Mouse (Mus musculus) activated CD4-positive, CD25-positive, alpha-beta regulatory T cell, adult 4 months (primary cell): ENCODE results near the gene S1pr4. TPM values are rescaled to one million over a fixed set of nuclear protein-coding genes. Genes with fewer than 3 reads are reported as not detected.

Source experiments
- polyA plus RNA-seq, 2 experiments: library from polyadenylated mRNA; unstranded; fragments of 100-300 nt; shearing (Covaris generic); gene quantifications; one replicate each; pipeline ENCODE4 v1.2.1; 2017

The S1pr4 gene
- polyA plus RNA-seq, 2 experiments from 2014 or later, result 70.0 to 70.7 TPM

Other genes starting within 250 kb of the S1pr4 start
- 10 to 100 TPM; 54.3 to 64.7 TPM for gene Matk, start 247.2 kb downstream of the S1pr4 start, polyA plus RNA-seq
- 100 to 1,000 TPM; 148 to 166 TPM for gene Mrpl54, start 233.2 kb downstream of the S1pr4 start, polyA plus RNA-seq
- 10 to 100 TPM; 10.2 to 18.0 TPM for gene Apba3, start 233.2 kb downstream of the S1pr4 start, polyA plus RNA-seq
- gene Tjp3, start 208.6 kb downstream of the S1pr4 start, polyA plus RNA-seq, result 1 to 10 TPM; 2.4 to 3.1 TPM
- 10 to 100 TPM; 11.1 to 16.9 TPM for gene Pip5k1c, start 207.2 kb downstream of the S1pr4 start, polyA plus RNA-seq
- gene Cactin, start 179.0 kb downstream of the S1pr4 start, polyA plus RNA-seq, result 1 to 10 TPM; 5.1 to 5.7 TPM
- gene Tbxa2r, start 171.4 kb downstream of the S1pr4 start, polyA plus RNA-seq, result 10 to 100 TPM; 20.9 to 21.4 TPM
- not detected for gene Gipc3, start 156.9 kb downstream of the S1pr4 start, polyA plus RNA-seq
- 10 to 100 TPM; 18.7 to 20.6 TPM for gene Hmg20b, start 149.7 kb downstream of the S1pr4 start, polyA plus RNA-seq
- 1 to 10 TPM; 1.2 TPM for gene Mfsd12, start 142.6 kb downstream of the S1pr4 start, polyA plus RNA-seq
- gene 4930404N11Rik, start 134.3 kb downstream of the S1pr4 start, polyA plus RNA-seq, result 1 to 10 TPM in 1 of 2 experiments, not detected in 1; 2.1 TPM
- gene Fzr1, start 121.6 kb downstream of the S1pr4 start, polyA plus RNA-seq, result 10 to 100 TPM; 19.3 to 20.1 TPM
- gene Dohh, start 115.7 kb downstream of the S1pr4 start, polyA plus RNA-seq, result 10 to 100 TPM; 12.7 to 13.7 TPM
- gene Gm48551, start 115.7 kb downstream of the S1pr4 start, polyA plus RNA-seq, result 1 to 10 TPM; 1.1 to 1.2 TPM
- gene Gm48552, start 111.1 kb downstream of the S1pr4 start, polyA plus RNA-seq, result 1 to 10 TPM in 1 of 2 experiments, not detected in 1; 1.4 TPM
- 10 to 100 TPM in 1 of 2 experiments, 1 to 10 TPM in 1; 7.3 to 13.3 TPM for gene Smim24, start 107.1 kb downstream of the S1pr4 start, polyA plus RNA-seq
- gene Nfic, start 44.5 kb downstream of the S1pr4 start, polyA plus RNA-seq, result 10 to 100 TPM; 15.2 to 16.0 TPM
- gene Celf5, start 17.4 kb downstream of the S1pr4 start, polyA plus RNA-seq, result 1 to 10 TPM in 1 of 2 experiments, under 1 TPM in 1; 0.44 to 1.5 TPM
- gene Ncln, start 3.7 kb downstream of the S1pr4 start, polyA plus RNA-seq, result 10 to 100 TPM; 33.4 to 41.8 TPM
- gene Gna15, start 24.1 kb upstream of the S1pr4 start, polyA plus RNA-seq, result 10 to 100 TPM; 55.2 to 62.0 TPM
- gene Gna11, start 45.1 kb upstream of the S1pr4 start, polyA plus RNA-seq, result 10 to 100 TPM; 21.7 to 24.5 TPM
- 100 to 1,000 TPM; 120 to 125 TPM for gene Aes, start 59.4 kb upstream of the S1pr4 start, polyA plus RNA-seq
- gene Tle2, start 74.4 kb upstream of the S1pr4 start, polyA plus RNA-seq, result 1 to 10 TPM in 1 of 2 experiments, under 1 TPM in 1; 0.78 to 1.5 TPM
- under 1 TPM in 1 of 2 experiments, not detected in 1; 0.89 TPM for gene Tle6, start 100.9 kb upstream of the S1pr4 start, polyA plus RNA-seq
- 1 to 10 TPM; 1.5 to 2.5 TPM for gene BC025920, start 106.1 kb upstream of the S1pr4 start, polyA plus RNA-seq
- gene Sirt6, start 127.7 kb upstream of the S1pr4 start, polyA plus RNA-seq, result 10 to 100 TPM; 23.1 TPM
- gene Ankrd24, start 128.4 kb upstream of the S1pr4 start, polyA plus RNA-seq, result 1 to 10 TPM; 1.1 to 1.7 TPM
- gene Gm10778, start 148.9 kb upstream of the S1pr4 start, polyA plus RNA-seq, result 1 to 10 TPM; 8.1 to 9.8 TPM
- gene Zfp433, start 204.7 kb upstream of the S1pr4 start, polyA plus RNA-seq, result 10 to 100 TPM; 15.0 to 21.5 TPM